Mouse (Mus musculus): ENCODE measurements at regions not wholly inside any gene's neighbourhood (a gene's known extent, or its start where the extent isn't known, plus 50 kb on each side); places are given as distances from the start of the nearest gene placed in this dataset.

- Histone ChIP-seq H3K36me3 (replicated peaks; ENCODE audit: control insufficient read depth, insufficient read depth, low read length) (no peaks in the 10 kb centered on the region), H3K4me2 (ENCODE audit: low read depth, low read length) (no peak overlapping the region), H3K4me1 (ENCODE audit: control insufficient read depth, insufficient read depth) (peaks cover 17% of the 10 kb centered on the region), H3K4me3 (ENCODE audit: low read depth, low read length) (no peak overlapping the region), H3K27ac (ENCODE audit: low read depth) (peak overlapping the region; percentile 71), H3K27me3 (ENCODE audit: control insufficient read depth, insufficient read depth, low read length) (no peaks in the 10 kb centered on the region), H3K9me3 (replicated peaks; ENCODE audit: control insufficient read depth, low read length) (no peaks in the 10 kb centered on the region), H3K9ac (replicated peaks; ENCODE audit: low read depth, low read length) (no peak overlapping the region)
- WGBS, result 13% methylated on average over 4 of the region's 4 CpGs
- ATAC-seq (ENCODE audit: insufficient read depth, low read depth) (peak; percentile 81), DNase-seq (ENCODE audit: low spot score) (peak; percentile 51)
- TF ChIP-seq CTCF (IDR thresholded peaks at IDR 0.05; ENCODE audit: low read depth) (no peak), EP300 (IDR thresholded peaks at IDR 0.05; ENCODE audit: low read depth) (no peak)
Measured at GRCm38 (mm10) chr6:100132916-100133600, 154.2 kb downstream of the Rybp start.

DNA sequence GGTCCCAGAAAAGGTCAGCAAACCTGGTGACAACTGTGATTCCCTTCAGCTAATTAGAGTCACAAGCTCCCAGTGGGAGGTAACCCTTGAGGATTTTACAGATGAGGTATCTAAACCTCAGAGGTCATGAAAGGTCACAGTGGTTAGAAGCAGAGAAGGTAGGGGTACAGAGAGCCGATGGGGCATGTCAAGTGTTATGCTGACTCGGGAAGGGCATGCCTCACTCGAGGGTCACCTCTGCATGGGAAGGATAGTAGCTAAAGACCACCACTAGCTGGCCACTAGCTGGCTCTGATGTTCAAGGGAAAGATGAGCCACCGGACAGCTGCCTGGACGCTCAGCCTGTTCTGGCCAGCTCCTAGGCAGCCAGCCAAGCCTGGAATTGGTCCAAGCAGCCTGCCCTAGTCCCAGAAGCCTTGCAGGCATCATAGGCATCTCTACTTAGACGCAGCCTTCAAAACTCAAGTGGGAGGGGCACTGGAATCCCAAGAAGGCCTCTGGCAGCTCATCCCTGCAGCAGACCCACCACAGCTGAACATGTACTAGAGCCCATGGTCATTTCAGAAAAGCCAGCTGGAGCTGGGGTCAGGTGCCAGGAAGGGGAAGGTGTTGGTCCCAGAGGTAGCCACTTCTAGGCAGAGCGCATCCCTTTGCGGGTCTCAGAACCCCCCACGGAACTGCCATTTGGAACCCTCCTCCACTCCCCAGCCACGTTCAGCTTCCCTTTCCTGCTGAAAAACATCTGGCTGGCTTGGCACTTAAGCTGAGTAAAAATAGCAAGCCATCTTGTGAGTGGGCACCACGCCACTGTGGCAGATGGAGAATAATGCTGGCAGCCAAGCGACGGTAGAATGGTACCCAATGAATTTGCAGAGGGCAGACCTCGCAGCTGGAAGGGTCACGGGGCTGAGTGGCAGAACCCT lies 159.8 kb downstream of the Rybp start:
- H3K27me3 ChIP-seq (ENCODE audit: control insufficient read depth, insufficient read depth, low read length), result no peaks in the 10 kb centered on the region
- peak overlapping the region; percentile 14; the same call in 1 of the 2 replicates for H3K4me2 ChIP-seq (ENCODE audit: low read depth, low read length)
- 14% methylated on average over 15 of the region's 15 CpGs for WGBS
- no peaks in the 10 kb centered on the region for H3K36me3 ChIP-seq (replicated peaks; ENCODE audit: control insufficient read depth, insufficient read depth, low read length)
- no peak overlapping the region for H3K9ac ChIP-seq (replicated peaks; ENCODE audit: low read depth, low read length)
- peak; percentile 60 for DNase-seq (ENCODE audit: low spot score)
- ATAC-seq (ENCODE audit: insufficient read depth, low read depth), result peak; percentile 79
- H3K9me3 ChIP-seq (replicated peaks; ENCODE audit: control insufficient read depth, low read length), result no peaks in the 10 kb centered on the region
- no peak overlapping the region for H3K4me3 ChIP-seq (ENCODE audit: low read depth, low read length)
- peak overlapping the region; percentile 79 for H3K27ac ChIP-seq (ENCODE audit: low read depth)
- peak; percentile 47; the same call in 1 of the 2 replicates for TF ChIP-seq EP300 (IDR thresholded peaks at IDR 0.05; ENCODE audit: low read depth)
- TF ChIP-seq CTCF (IDR thresholded peaks at IDR 0.05; ENCODE audit: low read depth), result peak; percentile 38
- peaks cover 18% of the 10 kb centered on the region for H3K4me1 ChIP-seq (ENCODE audit: control insufficient read depth, insufficient read depth)

GRCm38 (mm10) chr6:100126736-100127135 lies 160.5 kb downstream of the Rybp start:
- whole genome bisulfite sequencing, result 64% methylated on average over 8 of the region's 8 CpGs
- Histone ChIP-seq H3K9me3 (replicated peaks; ENCODE audit: control insufficient read depth, low read length) (no peaks in the 10 kb centered on the region), H3K27ac (ENCODE audit: low read depth) (peak overlapping the region; percentile 79), H3K4me3 (ENCODE audit: low read depth, low read length) (no peak overlapping the region), H3K4me2 (ENCODE audit: low read depth, low read length) (no peak overlapping the region), H3K4me1 (ENCODE audit: control insufficient read depth, insufficient read depth) (peaks cover 18% of the 10 kb centered on the region), H3K27me3 (ENCODE audit: control insufficient read depth, insufficient read depth, low read length) (0 out of 2 replicates have a peak, but pooled peaks cover 6% of the 10 kb centered on the region), H3K36me3 (replicated peaks; ENCODE audit: control insufficient read depth, insufficient read depth, low read length) (no peaks in the 10 kb centered on the region), H3K9ac (replicated peaks; ENCODE audit: low read depth, low read length) (no peak overlapping the region)
- ATAC-seq (ENCODE audit: insufficient read depth, low read depth) (no peak), DNase-seq (ENCODE audit: low spot score) (no peak)
- TF ChIP-seq EP300 (IDR thresholded peaks at IDR 0.05; ENCODE audit: low read depth) (no peak), CTCF (IDR thresholded peaks at IDR 0.05; ENCODE audit: low read depth) (no peak)

DNA sequence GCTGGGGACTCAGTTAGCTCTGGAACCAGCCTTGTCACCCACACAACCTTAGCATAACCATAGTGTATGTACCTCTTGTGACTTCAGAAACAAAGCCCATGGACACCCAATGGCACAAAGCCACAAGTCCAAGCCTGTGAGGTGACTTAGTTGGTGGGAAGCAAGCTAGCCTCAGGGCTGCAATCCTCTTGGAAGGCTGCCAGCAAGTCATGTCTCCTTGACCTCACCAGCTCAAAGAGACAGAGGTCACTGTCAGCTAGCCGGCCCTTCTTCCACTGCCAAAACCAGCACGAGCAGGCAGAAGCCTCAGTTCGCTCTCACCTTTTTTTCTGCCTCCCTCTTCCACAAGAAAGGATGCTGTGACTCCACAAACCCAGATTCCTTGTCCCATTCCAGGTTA lies 161.0 kb downstream of the Rybp start:
- H3K27ac ChIP-seq (ENCODE audit: low read depth), result no peak overlapping the region
- H3K27me3 ChIP-seq (ENCODE audit: control insufficient read depth, insufficient read depth, low read length), result 0 out of 2 replicates have a peak, but pooled peaks cover 8% of the 10 kb centered on the region
- peaks cover 18% of the 10 kb centered on the region for H3K4me1 ChIP-seq (ENCODE audit: control insufficient read depth, insufficient read depth)
- ATAC-seq (ENCODE audit: insufficient read depth, low read depth) (no peak), DNase-seq (ENCODE audit: low spot score) (no peak)
- no peak for TF ChIP-seq EP300 (IDR thresholded peaks at IDR 0.05; ENCODE audit: low read depth)
- no peak for TF ChIP-seq CTCF (IDR thresholded peaks at IDR 0.05; ENCODE audit: low read depth)
- H3K9ac ChIP-seq (replicated peaks; ENCODE audit: low read depth, low read length), result no peak overlapping the region
- 68% methylated on average over 3 of the region's 3 CpGs for WGBS
- H3K4me2 ChIP-seq (ENCODE audit: low read depth, low read length), result no peak overlapping the region
- no peaks in the 10 kb centered on the region for H3K9me3 ChIP-seq (replicated peaks; ENCODE audit: control insufficient read depth, low read length)
- no peak overlapping the region for H3K4me3 ChIP-seq (ENCODE audit: low read depth, low read length)
- H3K36me3 ChIP-seq (replicated peaks; ENCODE audit: control insufficient read depth, insufficient read depth, low read length), result no peaks in the 10 kb centered on the region

GRCm38 (mm10) chr6:100121240-100121639 lies 166.0 kb downstream of the Rybp start:
- Histone ChIP-seq H3K27ac (ENCODE audit: low read depth) (no peak overlapping the region), H3K4me3 (ENCODE audit: low read depth, low read length) (no peak overlapping the region), H3K9me3 (replicated peaks; ENCODE audit: control insufficient read depth, low read length) (no peaks in the 10 kb centered on the region), H3K4me2 (ENCODE audit: low read depth, low read length) (no peak overlapping the region), H3K27me3 (ENCODE audit: control insufficient read depth, insufficient read depth, low read length) (0 out of 2 replicates have a peak, but pooled peaks cover 8% of the 10 kb centered on the region), H3K9ac (replicated peaks; ENCODE audit: low read depth, low read length) (no peak overlapping the region), H3K4me1 (ENCODE audit: control insufficient read depth, insufficient read depth) (no peaks in the 10 kb centered on the region), H3K36me3 (replicated peaks; ENCODE audit: control insufficient read depth, insufficient read depth, low read length) (no peaks in the 10 kb centered on the region)
- TF ChIP-seq EP300 (IDR thresholded peaks at IDR 0.05; ENCODE audit: low read depth) (no peak), CTCF (IDR thresholded peaks at IDR 0.05; ENCODE audit: low read depth) (no peak)
- DNase-seq (ENCODE audit: low spot score) (no peak), ATAC-seq (ENCODE audit: insufficient read depth, low read depth) (no peak)
- 56% methylated on average over 6 of the region's 6 CpGs for WGBS
